Mouse (Mus musculus): ENCODE measurements around the gene Slc39a3.

DNA sequence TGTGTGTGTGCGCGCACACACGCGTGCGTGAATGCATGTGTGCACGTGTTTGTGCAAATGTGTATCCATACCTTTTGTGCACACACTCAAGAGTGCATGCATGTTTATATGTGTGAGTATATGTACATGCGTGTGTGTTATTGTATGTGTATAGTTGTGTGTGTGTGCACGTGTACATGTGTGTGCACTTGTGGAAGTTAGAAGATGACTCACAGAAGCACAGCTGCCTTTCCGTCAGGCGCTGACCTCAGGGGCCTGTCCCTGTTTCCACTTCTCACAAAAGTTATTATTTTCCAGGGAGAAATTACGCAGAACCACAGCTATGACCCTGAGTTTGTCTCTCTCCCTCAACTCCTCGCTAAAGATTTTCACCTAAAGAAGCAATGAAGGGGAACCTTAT is 53.0 kb downstream of the Slc39a3 start:
- TF ChIP-seq POLR2A (IDR thresholded peaks at IDR 0.05; ENCODE audit: borderline replicate concordance, insufficient read depth, low read length) = no peak
- no peak for TF ChIP-seq CTCF (IDR thresholded peaks at IDR 0.05; ENCODE audit: borderline replicate concordance, insufficient read depth, low read depth, low read length)
